Mouse (Mus musculus) Patski (cell line): ENCODE measurements around the gene Ano10. TPM values are rescaled to one million over a fixed set of nuclear protein-coding genes. Genes with fewer than 3 reads are reported as not detected.

Experiments used
- ATAC-seq: fragments of 100-300 bp; one replicate; pipeline ENCODE4 v1.8.0; 2021
- CTCF ChIA-PET: fragments of 350-600 bp; sonication (Branson Sonifier 250); formaldehyde crosslinking; loops from one replicate; lab custom pipeline; 2022; ENCODE audit warnings: inconsistent platforms; lab: Charles Lee
- POLR2A ChIA-PET: fragments of 350-600 bp; sonication (Branson Sonifier 250); formaldehyde crosslinking; loops from one replicate; lab custom pipeline; 2022; ENCODE audit warnings: antibody characterized with exemption, inconsistent platforms; lab: Charles Lee
- DNase-seq: peaks from one replicate; pipeline ENCODE4 v3.0.0-alpha.2; 2011; ENCODE audit warnings: low read depth, low spot score
- H3K27me3 ChIP-seq: fragments of 371-371 bp; one replicate; pipeline ENCODE4 v1.5.1; 2021
- CTCF ChIP-seq: fragments of 100-300 bp; IDR thresholded peaks from one replicate; pipeline ENCODE4 v1.5.1; 2021
- in situ Hi-C: fragments of 300-500 bp; cut with MboI; formaldehyde crosslinking; loops from 3 replicates; pipeline ENCODE4 v1.11.1; 2018; ENCODE audit warnings: low pct_unique_long_range_greater_than_20kb, mixed read lengths
- polyA plus RNA-seq: library from polyadenylated mRNA; unstranded; gene quantifications from one replicate; pipeline ENCODE4 v1.2.3, GENCODE M21; 2021

Gene Ano10
- polyA plus RNA-seq, 1 experiment from 2014 or later, result 62.6 TPM

- H3K27me3 ChIP-seq, result no peaks in the 10 kb centered on the region
- CTCF ChIA-PET, result no interaction called here
- DNase-seq, result no peak
- in situ Hi-C loops, result no loop called here
- TF ChIP-seq CTCF, result no peak
- no peak for ATAC-seq
- POLR2A ChIA-PET, result no interaction called here
These were observed 60.3 kb downstream of the Ano10 start for GRCm38 (mm10) chr9:122233972-122234345.

GRCm38 (mm10) chr9:122233316-122233971 lies 60.8 kb downstream of the Ano10 start:
- DNase-seq (no peak), ATAC-seq (no peak)
- no peak for TF ChIP-seq CTCF
- in situ Hi-C loops, result no loop called here
- ChIA-PET CTCF (interaction anchor here (1.3 kb wide), 1 partner anchor 12 kb away, joined by 3 read pairs; no protein-coding TSS in a partner anchor), POLR2A (no interaction called here)
- no peaks in the 10 kb centered on the region for H3K27me3 ChIP-seq

- CTCF ChIA-PET, result interaction anchor here (1.3 kb wide), 1 partner anchor 12 kb away, joined by 3 read pairs; no protein-coding TSS in a partner anchor
- no peak for TF ChIP-seq CTCF
- no peaks in the 10 kb centered on the region for H3K27me3 ChIP-seq
- in situ Hi-C loops, result no loop called here
- POLR2A ChIA-PET, result no interaction called here
- no peak for ATAC-seq
- no peak for DNase-seq
These were observed 61.3 kb downstream of the Ano10 start for GRCm38 (mm10) chr9:122232912-122233311.

DNA sequence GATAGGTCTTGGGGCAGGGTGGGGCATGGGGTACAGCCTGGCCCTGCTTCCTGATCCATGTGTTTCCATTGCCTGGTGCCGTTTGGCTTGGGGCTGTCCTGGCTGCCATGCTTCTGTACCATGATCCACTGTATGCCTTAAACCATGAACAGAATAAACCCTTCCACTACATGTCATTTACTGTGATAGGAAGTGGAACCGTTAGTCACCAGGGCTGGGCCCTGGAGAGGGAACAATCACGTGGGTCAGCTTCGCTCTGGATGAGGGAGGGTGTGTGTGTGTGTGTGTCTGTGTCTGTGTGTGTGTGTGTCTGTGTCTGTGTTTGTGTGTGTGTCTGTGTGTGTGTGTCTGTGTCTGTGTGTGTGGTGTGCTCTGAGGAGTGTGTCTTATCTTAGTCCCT lies 63.5 kb downstream of the Ano10 start:
- ATAC-seq (no peak), DNase-seq (no peak)
- ChIA-PET CTCF (no interaction called here), POLR2A (no interaction called here)
- H3K27me3 ChIP-seq, result no peaks in the 10 kb centered on the region
- in situ Hi-C loops, result no loop called here
- TF ChIP-seq CTCF, result no peak

- H3K27me3 ChIP-seq, result no peaks in the 10 kb centered on the region
- ATAC-seq, result no peak
- in situ Hi-C loops, result no loop called here
- ChIA-PET CTCF (interaction anchor here (0.8 to 1.3 kb wide), 3 partner anchors 9 to 84 kb away, joined by 3 to 4 read pairs (median 3); no protein-coding TSS in a partner anchor), POLR2A (no interaction called here)
- no peak for DNase-seq
- TF ChIP-seq CTCF, result no peak
These were observed 67.8 kb downstream of the Ano10 start for GRCm38 (mm10) chr9:122226419-122226818.

DNA sequence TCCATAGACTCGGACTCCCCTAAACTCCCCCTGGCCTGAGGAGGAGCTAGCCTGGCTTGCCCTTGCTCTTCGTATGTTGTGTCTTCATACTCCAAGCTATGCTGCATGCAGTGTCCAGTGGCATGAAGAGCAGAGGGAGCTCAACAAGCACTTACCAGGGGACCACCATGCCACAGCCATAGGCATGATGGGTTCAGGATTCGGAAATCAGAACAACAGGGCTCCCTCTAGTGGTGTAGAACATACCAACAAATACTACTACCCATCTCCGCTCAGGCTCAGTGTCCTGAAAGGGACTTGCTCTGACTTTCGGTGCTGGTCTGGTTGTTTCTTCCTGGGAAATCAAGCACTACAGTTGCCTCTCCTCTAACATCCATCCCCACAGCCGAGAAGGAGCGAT lies 68.9 kb downstream of the Ano10 start:
- CTCF ChIA-PET, result interaction anchor here (0.9 to 1.4 kb wide), 4 partner anchors 11 to 107 kb away, joined by 3 to 4 read pairs (median 3); no protein-coding TSS in a partner anchor
- ATAC-seq, result no peak
- DNase-seq, result no peak
- no peaks in the 10 kb centered on the region for H3K27me3 ChIP-seq
- peak; percentile 72 for TF ChIP-seq CTCF
- in situ Hi-C loops, result no loop called here
- POLR2A ChIA-PET, result no interaction called here

DNA sequence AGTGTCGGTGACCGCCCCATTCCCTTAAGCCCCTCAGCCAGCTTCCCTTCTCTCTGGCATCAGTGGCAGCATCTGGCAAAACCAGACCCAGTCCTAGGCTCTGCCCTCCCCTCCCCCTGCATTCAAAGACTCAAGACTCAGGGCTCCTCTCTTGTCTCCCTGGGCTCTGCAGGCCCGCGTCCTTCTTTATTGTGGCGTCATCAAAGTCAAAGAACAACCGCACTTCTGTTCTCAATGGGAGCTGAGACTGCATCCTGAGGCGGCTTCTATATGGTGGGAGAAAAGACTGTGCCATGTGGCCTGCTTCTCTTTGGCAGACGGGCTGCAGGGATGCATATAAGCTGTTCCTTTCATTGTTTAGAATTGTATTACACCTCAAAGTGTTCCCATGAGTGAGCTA lies 71.2 kb downstream of the Ano10 start:
- ATAC-seq, result no peak
- DNase-seq, result no peak
- ChIA-PET CTCF (no interaction called here), POLR2A (no interaction called here)
- in situ Hi-C loops, result no loop called here
- no peaks in the 10 kb centered on the region for H3K27me3 ChIP-seq
- TF ChIP-seq CTCF, result no peak

- CTCF ChIA-PET, result no interaction called here
- ATAC-seq (no peak), DNase-seq (no peak)
- in situ Hi-C loops, result no loop called here
- TF ChIP-seq CTCF, result no peak
- POLR2A ChIA-PET, result no interaction called here
- H3K27me3 ChIP-seq, result no peaks in the 10 kb centered on the region
These were observed 74.3 kb downstream of the Ano10 start for GRCm38 (mm10) chr9:122219934-122220333.

- POLR2A ChIA-PET, result no interaction called here
- no peak for ATAC-seq
- DNase-seq, result no peak
- TF ChIP-seq CTCF, result no peak
- CTCF ChIA-PET, result no interaction called here
- no peaks in the 10 kb centered on the region for H3K27me3 ChIP-seq
- in situ Hi-C loops, result no loop called here
These were observed 77.2 kb downstream of the Ano10 start for GRCm38 (mm10) chr9:122216945-122217529.

- POLR2A ChIA-PET, result no interaction called here
These were observed 79.1 kb downstream of the Ano10 start for GRCm38 (mm10) chr9:122215118-122215517.

GRCm38 (mm10) chr9:122208311-122208710 lies 85.9 kb downstream of the Ano10 start:
- no peaks in the 10 kb centered on the region for H3K27me3 ChIP-seq
- in situ Hi-C loops, result no loop called here
- no peak for DNase-seq
- no peak for TF ChIP-seq CTCF
- no peak for ATAC-seq
- ChIA-PET POLR2A (no interaction called here), CTCF (no interaction called here)

More at GRCm38 (mm10) chr9:122215118-122215517, 79.1 kb downstream of the Ano10 start:
- CTCF ChIA-PET, result interaction anchor here (0.7 to 1.5 kb wide), 3 partner anchors 10 to 200 kb away, joined by 3 to 4 read pairs (median 4); no protein-coding TSS in a partner anchor
- ATAC-seq, result no peak
- in situ Hi-C loops, result no loop called here
- no peaks in the 10 kb centered on the region for H3K27me3 ChIP-seq
- TF ChIP-seq CTCF, result no peak
- DNase-seq, result no peak
